Mouse (Mus musculus): ENCODE measurements at regions not wholly inside any gene's neighbourhood (a gene's known extent, or its start where the extent isn't known, plus 50 kb on each side); places are given as distances from the start of the nearest gene placed in this dataset.

GRCm38 (mm10) chr11:18151788-18152563 is 198.3 kb upstream of the Etaa1 start:
- Histone ChIP-seq H3K4me3 (ENCODE audit: low read length) (no peak overlapping the region), H3K9ac (ENCODE audit: low read depth, low read length) (no peak overlapping the region), H3K27ac (ENCODE audit: low read depth, low read length) (0 out of 2 replicates have a peak overlapping the region, but pooled peaks have one; percentile 1), H3K36me3 (ENCODE audit: control insufficient read depth, insufficient read depth, low read length) (no peaks in the 10 kb centered on the region), H3K9me3 (ENCODE audit: control insufficient read depth, low read length) (no peaks in the 10 kb centered on the region), H3K27me3 (replicated peaks; ENCODE audit: control insufficient read depth, insufficient read depth, low read length) (no peaks in the 10 kb centered on the region), H3K4me2 (ENCODE audit: low read length) (no peak overlapping the region), H3K4me1 (ENCODE audit: control insufficient read depth, insufficient read depth, low read depth, low read length) (no peaks in the 10 kb centered on the region)
- WGBS = 20% methylated on average over 6 of the region's 6 CpGs
- ATAC-seq = peak; percentile 72

DNA sequence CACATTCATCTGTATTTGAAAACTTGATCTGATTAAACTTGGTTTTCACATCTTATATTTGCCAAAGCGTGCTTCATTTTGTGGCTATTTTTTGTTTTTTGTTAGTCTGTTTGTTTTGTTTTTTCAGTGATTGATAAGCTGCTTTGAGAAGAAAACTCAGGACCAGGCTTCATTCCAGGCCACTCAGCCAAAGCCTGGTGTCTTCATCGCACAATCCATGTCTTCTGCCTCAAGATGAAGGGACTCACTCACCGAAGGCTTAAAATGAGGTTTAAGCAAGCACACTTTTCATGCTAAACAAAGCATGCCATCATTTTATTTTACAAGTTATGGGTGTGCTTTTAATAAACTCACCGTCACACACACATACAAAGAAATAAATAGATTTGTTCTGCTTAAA is 197.7 kb upstream of the Etaa1 start:
- no peak for ATAC-seq
- H3K9me3 ChIP-seq (ENCODE audit: control insufficient read depth, low read length) = no peaks in the 10 kb centered on the region
- no peaks in the 10 kb centered on the region for H3K4me1 ChIP-seq (ENCODE audit: control insufficient read depth, insufficient read depth, low read depth, low read length)
- no peak overlapping the region for H3K4me3 ChIP-seq (ENCODE audit: low read length)
- H3K9ac ChIP-seq (ENCODE audit: low read depth, low read length) = no peak overlapping the region
- no peak overlapping the region for H3K4me2 ChIP-seq (ENCODE audit: low read length)
- H3K36me3 ChIP-seq (ENCODE audit: control insufficient read depth, insufficient read depth, low read length) = no peaks in the 10 kb centered on the region
- no peaks in the 10 kb centered on the region for H3K27me3 ChIP-seq (replicated peaks; ENCODE audit: control insufficient read depth, insufficient read depth, low read length)
- 56% methylated on average over 4 of the region's 4 CpGs for WGBS
- H3K27ac ChIP-seq (ENCODE audit: low read depth, low read length) = no peak overlapping the region

DNA sequence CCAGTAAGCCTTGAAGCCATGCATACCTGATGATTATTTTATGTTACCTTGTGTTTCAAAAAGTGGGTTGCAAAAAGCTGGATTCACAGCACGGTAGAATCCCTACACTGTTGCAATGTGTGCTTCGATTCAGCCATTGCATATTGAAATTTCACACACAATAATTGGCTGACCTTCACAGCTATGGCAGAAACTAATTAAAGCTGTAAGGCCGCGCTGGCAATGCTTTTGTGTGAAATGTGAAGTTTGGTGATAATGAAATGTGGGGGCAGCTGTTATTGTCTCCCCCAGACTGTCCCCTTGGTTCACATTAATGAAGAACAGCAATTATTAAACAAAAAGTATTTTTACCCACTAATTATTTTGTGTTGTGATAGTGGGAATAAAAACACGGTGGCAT is 173.8 kb upstream of the Etaa1 start:
- no peaks in the 10 kb centered on the region for H3K9me3 ChIP-seq (ENCODE audit: control insufficient read depth, low read length)
- 54% methylated on average over 5 of the region's 5 CpGs for WGBS
- H3K27me3 ChIP-seq (replicated peaks; ENCODE audit: control insufficient read depth, insufficient read depth, low read length) = no peaks in the 10 kb centered on the region
- no peak overlapping the region for H3K4me2 ChIP-seq (ENCODE audit: low read length)
- no peaks in the 10 kb centered on the region for H3K4me1 ChIP-seq (ENCODE audit: control insufficient read depth, insufficient read depth, low read depth, low read length)
- H3K36me3 ChIP-seq (ENCODE audit: control insufficient read depth, insufficient read depth, low read length) = no peaks in the 10 kb centered on the region
- H3K4me3 ChIP-seq (ENCODE audit: low read length) = no peak overlapping the region
- ATAC-seq = no peak
- no peak overlapping the region for H3K9ac ChIP-seq (ENCODE audit: low read depth, low read length)
- H3K27ac ChIP-seq (ENCODE audit: low read depth, low read length) = no peak overlapping the region

- Histone ChIP-seq H3K9ac (ENCODE audit: low read depth, low read length) (no peak overlapping the region), H3K4me2 (ENCODE audit: low read length) (no peak overlapping the region), H3K36me3 (ENCODE audit: control insufficient read depth, insufficient read depth, low read length) (no peaks in the 10 kb centered on the region), H3K27ac (ENCODE audit: low read depth, low read length) (no peak overlapping the region), H3K27me3 (replicated peaks; ENCODE audit: control insufficient read depth, insufficient read depth, low read length) (no peaks in the 10 kb centered on the region), H3K4me1 (ENCODE audit: control insufficient read depth, insufficient read depth, low read depth, low read length) (no peaks in the 10 kb centered on the region), H3K4me3 (ENCODE audit: low read length) (no peak overlapping the region), H3K9me3 (ENCODE audit: control insufficient read depth, low read length) (no peaks in the 10 kb centered on the region)
- no peak for ATAC-seq
- whole genome bisulfite sequencing = 85% methylated on average over 6 of the region's 6 CpGs
These were observed 169.4 kb upstream of the Etaa1 start for GRCm38 (mm10) chr11:18123031-18123430.

DNA sequence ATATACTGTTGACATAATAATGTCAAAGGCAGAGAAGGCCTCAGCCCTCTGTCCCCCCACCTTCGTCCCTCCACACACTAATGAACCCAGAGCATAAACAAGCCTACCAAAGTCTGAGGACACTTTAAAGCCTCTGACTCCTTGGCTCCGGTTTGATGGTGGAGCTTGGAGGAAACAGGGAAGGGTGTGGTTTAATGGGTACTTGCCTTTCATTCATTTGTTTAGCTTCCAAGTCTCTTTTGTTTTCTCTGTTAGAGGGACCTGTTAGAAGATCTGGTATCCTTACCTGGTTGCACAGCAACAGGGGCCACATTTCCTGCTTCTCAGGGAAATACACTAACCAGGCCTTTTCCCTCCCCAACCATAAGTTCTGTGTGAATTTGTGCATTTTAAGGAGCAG is 168.9 kb upstream of the Etaa1 start:
- H3K27me3 ChIP-seq (replicated peaks; ENCODE audit: control insufficient read depth, insufficient read depth, low read length) = no peaks in the 10 kb centered on the region
- no peak overlapping the region for H3K27ac ChIP-seq (ENCODE audit: low read depth, low read length)
- 72% methylated on average over 2 of the region's 2 CpGs for WGBS
- no peaks in the 10 kb centered on the region for H3K4me1 ChIP-seq (ENCODE audit: control insufficient read depth, insufficient read depth, low read depth, low read length)
- H3K36me3 ChIP-seq (ENCODE audit: control insufficient read depth, insufficient read depth, low read length) = no peaks in the 10 kb centered on the region
- ATAC-seq = no peak
- H3K9me3 ChIP-seq (ENCODE audit: control insufficient read depth, low read length) = no peaks in the 10 kb centered on the region
- no peak overlapping the region for H3K4me2 ChIP-seq (ENCODE audit: low read length)
- no peak overlapping the region for H3K9ac ChIP-seq (ENCODE audit: low read depth, low read length)
- no peak overlapping the region for H3K4me3 ChIP-seq (ENCODE audit: low read length)

- Histone ChIP-seq H3K4me3 (ENCODE audit: low read length) (no peak overlapping the region), H3K4me1 (ENCODE audit: control insufficient read depth, insufficient read depth, low read depth, low read length) (no peaks in the 10 kb centered on the region), H3K9me3 (ENCODE audit: control insufficient read depth, low read length) (no peaks in the 10 kb centered on the region; the same call in 1 of the 2 replicates), H3K4me2 (ENCODE audit: low read length) (no peak overlapping the region), H3K27me3 (replicated peaks; ENCODE audit: control insufficient read depth, insufficient read depth, low read length) (no peaks in the 10 kb centered on the region), H3K27ac (ENCODE audit: low read depth, low read length) (no peak overlapping the region), H3K36me3 (ENCODE audit: control insufficient read depth, insufficient read depth, low read length) (no peaks in the 10 kb centered on the region), H3K9ac (ENCODE audit: low read depth, low read length) (no peak overlapping the region)
- peak; percentile 99 for ATAC-seq
- WGBS = 59% methylated on average over 9 of the region's 9 CpGs
These were observed 162.2 kb upstream of the Etaa1 start for GRCm38 (mm10) chr11:18115693-18116450.

DNA sequence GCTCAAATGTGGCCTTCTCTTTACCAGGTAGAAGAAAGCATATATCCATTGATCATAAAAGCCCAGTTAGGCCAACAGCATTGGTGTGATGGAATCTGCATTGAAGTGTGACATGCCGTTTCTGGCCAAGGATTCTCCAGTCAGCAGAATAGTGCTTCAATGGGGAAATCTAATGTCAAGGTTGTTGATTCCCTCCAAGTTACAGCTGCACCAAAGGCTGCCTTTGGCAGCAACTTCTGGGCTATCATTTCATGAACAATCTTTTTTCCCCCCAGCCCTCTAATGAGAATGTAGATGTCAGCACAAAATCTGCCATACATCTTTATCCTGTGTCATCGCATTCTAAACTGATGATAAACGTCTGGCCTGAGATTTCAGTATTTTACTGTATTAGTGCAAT is 149.2 kb upstream of the Etaa1 start:
- Histone ChIP-seq H3K9ac (ENCODE audit: low read depth, low read length) (no peak overlapping the region), H3K4me3 (ENCODE audit: low read length) (no peak overlapping the region), H3K9me3 (ENCODE audit: control insufficient read depth, low read length) (no peaks in the 10 kb centered on the region), H3K27ac (ENCODE audit: low read depth, low read length) (no peak overlapping the region), H3K4me1 (ENCODE audit: control insufficient read depth, insufficient read depth, low read depth, low read length) (no peaks in the 10 kb centered on the region), H3K4me2 (ENCODE audit: low read length) (no peak overlapping the region), H3K27me3 (replicated peaks; ENCODE audit: control insufficient read depth, insufficient read depth, low read length) (no peaks in the 10 kb centered on the region), H3K36me3 (ENCODE audit: control insufficient read depth, insufficient read depth, low read length) (no peaks in the 10 kb centered on the region)
- WGBS = 84% methylated on average over 3 of the region's 3 CpGs
- ATAC-seq = no peak

DNA sequence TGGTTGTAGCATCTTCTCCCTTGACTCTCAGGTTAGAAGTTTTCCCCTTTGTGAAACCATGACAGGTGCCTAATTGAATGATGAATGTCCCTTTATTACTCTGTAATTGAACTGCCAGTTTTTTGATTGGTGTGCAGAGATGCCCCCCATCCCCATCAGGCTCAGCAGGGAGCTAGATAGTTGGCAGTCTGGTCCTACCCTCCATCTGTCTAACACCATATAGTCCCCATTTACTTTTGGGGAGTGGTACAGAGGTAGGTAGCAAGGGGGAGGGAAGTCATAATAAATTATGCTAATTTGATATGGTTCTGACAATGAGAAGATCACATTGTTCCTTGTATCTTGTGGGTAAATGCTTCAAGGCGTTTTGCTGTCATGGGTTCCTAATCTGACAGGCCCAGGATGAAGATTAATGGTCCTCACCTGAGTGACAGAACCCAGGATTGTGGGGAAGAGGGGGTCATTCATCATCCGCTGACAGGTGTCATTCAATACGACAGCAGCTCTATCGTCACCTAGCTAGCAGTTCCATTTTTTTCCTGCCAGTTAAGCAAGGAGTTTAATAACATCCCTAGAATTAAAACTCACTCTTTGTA is 122.3 kb upstream of the Etaa1 start:
- Histone ChIP-seq H3K36me3 (ENCODE audit: control insufficient read depth, insufficient read depth, low read length) (no peaks in the 10 kb centered on the region), H3K9me3 (ENCODE audit: control insufficient read depth, low read length) (no peaks in the 10 kb centered on the region), H3K4me3 (ENCODE audit: low read length) (no peak overlapping the region), H3K4me1 (ENCODE audit: control insufficient read depth, insufficient read depth, low read depth, low read length) (no peaks in the 10 kb centered on the region), H3K27ac (ENCODE audit: low read depth, low read length) (no peak overlapping the region), H3K4me2 (ENCODE audit: low read length) (no peak overlapping the region), H3K27me3 (replicated peaks; ENCODE audit: control insufficient read depth, insufficient read depth, low read length) (no peaks in the 10 kb centered on the region), H3K9ac (ENCODE audit: low read depth, low read length) (no peak overlapping the region)
- WGBS = 59% methylated on average over 4 of the region's 4 CpGs
- peak; percentile 94 for ATAC-seq
